Mouse (Mus musculus) liver, embryonic 14.5 days (tissue): ENCODE measurements around the gene Gm4792. TPM values are rescaled to one million over a fixed set of nuclear protein-coding genes. Genes with fewer than 3 reads are reported as not detected.

Experiments used
- ATAC-seq: fragments of 200-750 bp; cut with Nextera tagmentation; 2 replicates; pipeline ENCODE4 v1.8.0; 2017; ENCODE audit warnings: moderate number of reproducible peaks, mild to moderate bottlenecking, moderate library complexity; ENCODE audit not compliant: insufficient read depth
- DNase-seq, 3 experiments: peaks; one replicate each; pipeline ENCODE4 v3.0.0-alpha.2; 2012 to 2013; ENCODE audit warnings: low read depth in 3 of 3, low spot score in 3 of 3
- H3K27ac ChIP-seq: fragments of 300-500 bp; sonication (generic); 2 replicates; pipeline ENCODE4 v1.5.1; 2014; ENCODE audit warnings: moderate library complexity, mild to moderate bottlenecking, control low read depth, inconsistent platforms
- H3K27me3 ChIP-seq: fragments of 300-500 bp; sonication (generic); 2 replicates; pipeline ENCODE4 v1.6.1; 2014; ENCODE audit warnings: mild to moderate bottlenecking, low read length, moderate library complexity; ENCODE audit not compliant: control insufficient read depth, insufficient read depth
- H3K36me3 ChIP-seq: fragments of 300-500 bp; sonication (generic); replicated peaks from 2 replicates; pipeline ENCODE4 v1.6.1; 2014; ENCODE audit warnings: low read depth; ENCODE audit not compliant: control insufficient read depth, insufficient read depth
- H3K4me1 ChIP-seq, 2 experiments: fragments of 200-500 bp in 1 of 2; fragments of 300-500 bp in 1 of 2; sonication (generic) in 1 of 2; replicated peaks; 2 replicates each; pipeline ENCODE4 v1.6.1; 2012 to 2014; ENCODE audit warnings: antibody characterized with exemption in 1 of 2, inconsistent platforms in 1 of 2, low read length in 1 of 2; ENCODE audit not compliant: control insufficient read depth in 2 of 2, insufficient read depth in 2 of 2
- H3K4me2 ChIP-seq: fragments of 300-500 bp; sonication (generic); 2 replicates; pipeline ENCODE4 v1.6.1; 2014; ENCODE audit warnings: low read depth, mild to moderate bottlenecking, control low read depth, moderate library complexity
- H3K4me3 ChIP-seq, 2 experiments: fragments of 200-500 bp in 1 of 2; fragments of 300-500 bp in 1 of 2; sonication (generic) in 1 of 2; 2 replicates each; pipeline ENCODE4 v1.5.1; 2012 to 2014; ENCODE audit warnings: low read depth in 2 of 2, low read length in 2 of 2, mild to moderate bottlenecking in 2 of 2, control low read depth in 1 of 2, inconsistent platforms in 1 of 2, moderate library complexity in 1 of 2; ENCODE audit not compliant: insufficient read depth in 1 of 2
- H3K9ac ChIP-seq: fragments of 300-500 bp; sonication (generic); replicated peaks from 2 replicates; pipeline ENCODE4 v1.6.1; 2014; ENCODE audit warnings: mild to moderate bottlenecking, control low read depth, moderate library complexity
- H3K9me3 ChIP-seq: fragments of 300-500 bp; sonication (generic); 2 replicates; pipeline ENCODE4 v1.6.1; 2016; ENCODE audit warnings: low read length, mixed read lengths; ENCODE audit not compliant: control insufficient read depth
- CTCF ChIP-seq: IDR thresholded peaks from 2 replicates; pipeline ENCODE4 v1.5.1; 2016; ENCODE audit warnings: antibody characterized with exemption, low read depth, control low read depth
- EP300 ChIP-seq: IDR thresholded peaks from 2 replicates; pipeline ENCODE4 v1.6.1; 2016; ENCODE audit warnings: antibody characterized with exemption, low read depth
- WGBS: fragments of 180-500 bp; shearing (Covaris S2); extraction: QIAGEN DNeasy Blood & Tissue Kit; methylation state at CpG from one replicate; pipeline ENCODE4 v1.1.7; 2014; ENCODE audit not compliant: insufficient replicate concordance; 5-methylcytosine and 5-hydroxymethylcytosine counted together
- polyA plus RNA-seq, 2 experiments: library from polyadenylated mRNA; depleted of rRNA in 1 of 2; stranded (reverse) in 1 of 2; unstranded in 1 of 2; fragments of >200 nt; fragmentation: Nextera tagmentation in 1 of 2; extraction: Ambion mirVana in 1 of 2; gene quantifications; 2 replicates each; pipeline versions ENCODE4 v1.2.1 to v1.2.3; 2012 to 2014

Gm4792 gene
- polyA plus RNA-seq, 2 experiments = not detected

GRCm38 (mm10) chr10:94313146-94313545 is 14.6 kb upstream of the Gm4792 start:
- Histone ChIP-seq H3K9me3 (no peaks in the 10 kb centered on the region), H3K4me1 (no peaks in the 10 kb centered on the region), H3K9ac (no peak overlapping the region), H3K36me3 (no peaks in the 10 kb centered on the region), H3K27ac (no peak overlapping the region), H3K4me3 (no peak overlapping the region), H3K27me3 (peaks cover 21% of the 10 kb centered on the region), H3K4me2 (no peak overlapping the region)
- TF ChIP-seq EP300 (no peak), CTCF (no peak)
- 62% methylated on average over 4 of the region's 4 CpGs for WGBS
- no peak for DNase-seq
- ATAC-seq = no peak

DNA sequence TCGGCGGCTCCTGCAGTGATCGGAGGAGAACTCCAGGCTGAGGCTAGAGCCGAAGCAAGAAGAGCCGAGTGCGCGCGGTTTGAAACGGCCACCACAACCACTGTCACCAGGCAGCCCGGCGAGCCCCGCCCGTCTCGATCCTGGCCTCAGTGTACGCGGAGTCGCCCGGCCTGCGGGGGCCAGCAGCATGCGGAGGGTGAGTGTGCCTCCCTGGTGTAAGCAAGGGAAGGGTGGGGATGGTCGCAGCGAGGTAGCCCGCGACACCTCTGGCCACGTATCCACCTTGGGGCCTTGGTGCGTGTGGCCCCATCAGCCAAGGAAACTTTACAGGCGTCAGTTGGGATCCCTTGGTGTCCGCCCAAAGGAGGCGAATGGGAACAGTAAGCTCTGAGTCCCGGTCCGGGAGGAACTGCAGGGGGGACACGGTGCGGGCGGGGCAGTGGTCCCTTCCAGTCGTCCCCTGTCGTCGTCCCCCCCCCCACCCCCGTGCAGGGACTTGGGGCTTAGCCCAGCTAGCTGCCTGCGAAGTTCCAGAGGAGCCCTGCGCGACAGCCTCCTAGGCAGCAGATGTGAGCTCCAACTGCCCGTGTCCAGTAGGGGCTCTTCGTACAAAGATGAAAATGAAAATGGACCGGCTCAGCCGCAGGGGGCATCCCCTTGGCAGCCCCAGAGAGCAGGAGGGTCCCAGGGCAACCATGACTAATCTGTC is 13.7 kb upstream of the Gm4792 start:
- 2% methylated on average over 45 of the region's 45 CpGs for WGBS
- no peak for DNase-seq
- no peaks in the 10 kb centered on the region for H3K36me3 ChIP-seq
- peaks cover 21% of the 10 kb centered on the region for H3K27me3 ChIP-seq
- no peaks in the 10 kb centered on the region for H3K9me3 ChIP-seq
- no peak overlapping the region for H3K9ac ChIP-seq
- H3K4me3 ChIP-seq = peak overlapping the region; percentile 21 to 34; a peak in 3 of 4 replicates
- peak overlapping the region; percentile 58 for H3K4me2 ChIP-seq
- no peak overlapping the region for H3K27ac ChIP-seq
- H3K4me1 ChIP-seq = no peaks in the 10 kb centered on the region
- no peak for ATAC-seq
- TF ChIP-seq CTCF = no peak
- TF ChIP-seq EP300 = no peak

DNA sequence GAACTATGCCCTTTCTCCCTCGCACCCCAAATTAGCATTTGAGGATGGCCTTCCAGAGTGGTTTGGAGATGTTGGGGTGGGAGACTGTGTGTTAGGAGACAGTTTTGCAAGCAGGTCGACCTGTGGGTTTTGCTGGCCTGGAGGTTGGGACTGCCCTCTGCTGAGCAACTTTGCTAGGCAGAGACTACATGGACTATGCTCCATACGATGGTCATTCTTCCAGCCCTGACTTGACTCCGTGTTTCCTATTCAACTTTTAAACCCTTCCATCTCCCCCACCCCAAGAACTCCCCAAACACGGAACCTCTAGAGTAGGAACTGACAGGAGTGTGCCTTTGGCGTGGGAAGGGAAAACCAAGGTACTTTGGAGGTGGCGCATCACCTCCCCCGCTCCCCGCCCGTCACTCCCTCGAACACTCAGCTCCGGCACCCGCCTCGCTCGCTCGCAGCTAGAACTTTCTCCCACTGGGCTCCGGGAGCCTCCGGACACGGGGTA is 13.1 kb upstream of the Gm4792 start, which contains the start of gene Tmcc3:
Tmcc3 (plus strand) TSS at position 439 of the 496 bp plus-strand sequence.
- peak within 1 kb of the TSS; percentile 21 to 34; a peak in 3 of 4 replicates for H3K4me3 ChIP-seq
- peaks cover 21% of the 10 kb centered on the region for H3K27me3 ChIP-seq
- H3K9ac ChIP-seq = no peak within 1 kb of the TSS
- peak within 1 kb of the TSS; percentile 58 for H3K4me2 ChIP-seq
- ATAC-seq (no peak), DNase-seq (no peak)
- no peaks in the 10 kb centered on the region for H3K36me3 ChIP-seq
- no peak for TF ChIP-seq CTCF
- no peak for TF ChIP-seq EP300
- no peaks in the 10 kb centered on the region for H3K9me3 ChIP-seq
- H3K4me1 ChIP-seq = no peaks in the 10 kb centered on the region
- no peak within 1 kb of the TSS for H3K27ac ChIP-seq
- WGBS = 3% methylated on average over 19 of the region's 19 CpGs

DNA sequence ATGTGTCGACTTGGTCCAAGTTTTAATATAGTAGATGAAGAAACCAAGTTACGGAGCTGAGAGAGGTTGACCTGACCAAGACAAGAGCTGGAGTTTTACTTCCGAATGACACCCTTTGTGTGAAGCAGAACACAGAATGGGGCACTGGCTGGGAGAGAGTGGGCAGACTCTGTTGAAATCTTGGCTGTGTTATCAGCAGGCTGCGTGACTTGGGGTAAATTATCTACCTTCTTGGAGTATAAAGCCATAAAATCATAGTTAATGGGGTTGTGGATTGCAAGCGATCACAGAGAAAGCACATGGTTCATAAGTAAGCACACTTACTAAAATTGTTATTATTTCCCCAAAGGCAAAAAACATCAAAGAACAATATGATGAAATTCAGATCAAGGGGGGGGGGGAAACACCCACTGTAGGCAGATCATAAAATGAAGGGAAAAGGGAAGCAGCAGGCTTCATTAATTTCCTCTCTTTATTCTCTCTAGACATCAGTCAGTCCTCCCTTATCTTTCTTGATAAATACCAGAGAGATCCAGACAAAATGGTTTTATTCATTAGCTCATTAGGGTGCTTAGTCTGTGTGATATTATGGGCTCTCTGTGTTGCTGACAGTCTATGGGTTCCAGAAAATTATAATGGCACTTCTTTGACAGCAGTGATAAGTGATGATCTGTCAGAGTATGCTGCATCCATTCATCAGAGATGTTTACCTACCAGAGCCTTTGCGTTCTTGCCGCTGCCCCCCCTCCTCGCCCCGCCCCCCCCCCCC is 12.2 kb upstream of the Gm4792 start:
- DNase-seq = no peak
- Histone ChIP-seq H3K27ac (no peak overlapping the region), H3K36me3 (no peaks in the 10 kb centered on the region), H3K4me3 (no peak overlapping the region), H3K27me3 (peaks cover 21% of the 10 kb centered on the region), H3K4me1 (no peaks in the 10 kb centered on the region), H3K9ac (no peak overlapping the region), H3K9me3 (no peaks in the 10 kb centered on the region), H3K4me2 (no peak overlapping the region)
- 36% methylated on average over 8 of the region's 9 CpGs for WGBS
- TF ChIP-seq EP300 = no peak
- TF ChIP-seq CTCF = no peak
- ATAC-seq = no peak

- H3K27me3 ChIP-seq = no peaks in the 10 kb centered on the region; the same call in none of the 2 replicates
- no peak overlapping the region for H3K4me2 ChIP-seq
These were observed 7.0 kb upstream of the Gm4792 start for GRCm38 (mm10) chr10:94305526-94305925.

More at GRCm38 (mm10) chr10:94305526-94305925, 7.0 kb upstream of the Gm4792 start:
- Histone ChIP-seq H3K9ac (no peak overlapping the region), H3K36me3 (no peaks in the 10 kb centered on the region), H3K4me1 (no peaks in the 10 kb centered on the region), H3K9me3 (no peaks in the 10 kb centered on the region), H3K4me3 (no peak overlapping the region), H3K27ac (no peak overlapping the region)
- ATAC-seq = no peak
- TF ChIP-seq CTCF (no peak), EP300 (no peak)
- WGBS = 46% methylated on average over 5 of the region's 5 CpGs
- DNase-seq = peak in 2 of 3 experiments; percentile 9
